Mouse (Mus musculus) brown adipose tissue, adult 24 weeks (tissue): ENCODE results near the gene Fam53b. TPM values are rescaled to one million over a fixed set of nuclear protein-coding genes. Genes with fewer than 3 reads are reported as not detected.

Source experiments
- H3K27ac ChIP-seq: fragments of 200-500 bp; replicated peaks from 2 replicates; pipeline ENCODE4 v1.5.1; 2012; ENCODE audit warnings: low read depth, mild to moderate bottlenecking, low read length
- H3K4me1 ChIP-seq: fragments of 200-500 bp; 2 replicates; pipeline ENCODE4 v1.6.1; 2012; ENCODE audit warnings: low read length, mixed read lengths; ENCODE audit not compliant: control insufficient read depth, insufficient read depth, insufficient read length
- H3K4me3 ChIP-seq: fragments of 200-500 bp; 2 replicates; pipeline ENCODE4 v1.5.1; 2012; ENCODE audit warnings: low read depth, mild to moderate bottlenecking, low read length, moderate library complexity; ENCODE audit not compliant: insufficient read depth
- polyA plus RNA-seq: library from polyadenylated mRNA; stranded (reverse); fragments of >200 nt; gene quantifications from 2 replicates; pipeline ENCODE4 v1.2.4, GENCODE M21; 2012; ENCODE audit not compliant: missing spikeins, insufficient read depth, insufficient read length

Gene Fam53b
- 44.1 and 50.2 TPM in 2 replicates for polyA plus RNA-seq

GRCm38 (mm10) chr7:132813416-132814088 is at the start of gene Fam53b:
Gene Fam53b, minus strand, starts transcription at chr7:132813886.
- peak within 1 kb of the TSS; percentile 91 for H3K27ac ChIP-seq
- H3K4me1 ChIP-seq, result peaks cover 10% of the 10 kb centered on the region
- H3K4me3 ChIP-seq, result peak within 1 kb of the TSS; percentile 76

GRCm38 (mm10) chr7:132859042-132859958 is 45.6 kb upstream of the Fam53b start, which contains the start of gene Abraxas2:
Gene Abraxas2, plus strand, starts transcription at chr7:132859225.
- H3K4me1 ChIP-seq, result no peaks in the 10 kb centered on the region
- peak within 1 kb of the TSS; percentile 95 for H3K4me3 ChIP-seq
- H3K27ac ChIP-seq, result peak within 1 kb of the TSS; percentile 73

GRCm38 (mm10) chr7:132858043-132858608 is 44.4 kb upstream of the Fam53b start:
- H3K4me1 ChIP-seq, result no peaks in the 10 kb centered on the region
- H3K4me3 ChIP-seq, result no peak overlapping the region
- H3K27ac ChIP-seq, result no peak overlapping the region

- H3K4me3 ChIP-seq, result no peak overlapping the region
- H3K27ac ChIP-seq, result no peak overlapping the region
- no peaks in the 10 kb centered on the region for H3K4me1 ChIP-seq
Observed at GRCm38 (mm10) chr7:132856083-132856482, 42.4 kb upstream of the Fam53b start.

- Histone ChIP-seq H3K4me1 (no peaks in the 10 kb centered on the region), H3K27ac (no peak overlapping the region), H3K4me3 (no peak overlapping the region)
Observed at GRCm38 (mm10) chr7:132853946-132854345, 40.3 kb upstream of the Fam53b start.

GRCm38 (mm10) chr7:132853361-132853760 is 39.7 kb upstream of the Fam53b start:
- no peak overlapping the region for H3K27ac ChIP-seq
- no peak overlapping the region for H3K4me3 ChIP-seq
- no peaks in the 10 kb centered on the region for H3K4me1 ChIP-seq

GRCm38 (mm10) chr7:132852173-132852844 is 38.6 kb upstream of the Fam53b start, which contains the start of gene Eef1akmt2:
Gene Eef1akmt2, minus strand, starts transcription at chr7:132852673.
- peak within 1 kb of the TSS; percentile 98 for H3K27ac ChIP-seq
- H3K4me1 ChIP-seq, result no peaks in the 10 kb centered on the region
- H3K4me3 ChIP-seq, result peak within 1 kb of the TSS; percentile 98

- Histone ChIP-seq H3K27ac (no peak overlapping the region), H3K4me1 (no peaks in the 10 kb centered on the region)
Observed at GRCm38 (mm10) chr7:132843152-132843551, 29.5 kb upstream of the Fam53b start.

GRCm38 (mm10) chr7:132842455-132842854 is 28.8 kb upstream of the Fam53b start:
- no peak overlapping the region for H3K4me3 ChIP-seq
- no peak overlapping the region for H3K27ac ChIP-seq
- H3K4me1 ChIP-seq, result no peaks in the 10 kb centered on the region

More at GRCm38 (mm10) chr7:132843152-132843551, 29.5 kb upstream of the Fam53b start:
- H3K4me3 ChIP-seq, result no peak overlapping the region

- Histone ChIP-seq H3K4me3 (no peak overlapping the region), H3K4me1 (no peaks in the 10 kb centered on the region), H3K27ac (no peak overlapping the region)
Observed at GRCm38 (mm10) chr7:132841287-132841686, 27.6 kb upstream of the Fam53b start.

GRCm38 (mm10) chr7:132830955-132831354 is 17.3 kb upstream of the Fam53b start:
- Histone ChIP-seq H3K4me1 (no peaks in the 10 kb centered on the region), H3K27ac (no peak overlapping the region), H3K4me3 (no peak overlapping the region)

GRCm38 (mm10) chr7:132824346-132825022 is 10.8 kb upstream of the Fam53b start:
- Histone ChIP-seq H3K4me3 (no peak overlapping the region), H3K27ac (no peak overlapping the region), H3K4me1 (peaks cover 2% of the 10 kb centered on the region; the same call in 1 of the 2 replicates)

- Histone ChIP-seq H3K27ac (no peak overlapping the region), H3K4me1 (peaks cover 2% of the 10 kb centered on the region; the same call in 1 of the 2 replicates), H3K4me3 (no peak overlapping the region)
Observed at GRCm38 (mm10) chr7:132823832-132824231, 10.1 kb upstream of the Fam53b start.

GRCm38 (mm10) chr7:132820692-132821091 is 7.0 kb upstream of the Fam53b start:
- no peak overlapping the region for H3K27ac ChIP-seq
- H3K4me3 ChIP-seq, result no peak overlapping the region
- peaks cover 2% of the 10 kb centered on the region; the same call in 1 of the 2 replicates for H3K4me1 ChIP-seq
